Mouse (Mus musculus) heart, adult 2 months (tissue): ENCODE data around the gene Nde1. TPM values are rescaled to one million over a fixed set of nuclear protein-coding genes. Genes with fewer than 3 reads are reported as not detected.

Source experiments
- DNase-seq, 2 experiments: peaks; one replicate each; pipeline ENCODE4 v3.0.0; 2021
- H3K27ac ChIP-seq: fragments of 200-600 bp; 2 replicates; pipeline ENCODE4 v1.8.1; 2022
- H3K27me3 ChIP-seq: fragments of 200-500 bp; 2 replicates; pipeline ENCODE4 v1.6.1; 2012; ENCODE audit warnings: mild to moderate bottlenecking, low read length, inconsistent platforms, mixed read lengths; ENCODE audit not compliant: control insufficient read depth, insufficient read depth
- H3K36me3 ChIP-seq: fragments of 200-500 bp; 2 replicates; pipeline ENCODE4 v1.6.1; 2012; ENCODE audit warnings: low read length, inconsistent platforms; ENCODE audit not compliant: control insufficient read depth, insufficient read depth
- H3K4me1 ChIP-seq: fragments of 200-500 bp; 2 replicates; pipeline ENCODE4 v1.6.1; 2011; ENCODE audit warnings: low read length; ENCODE audit not compliant: control insufficient read depth, insufficient read depth
- H3K4me3 ChIP-seq: fragments of 200-600 bp; 2 replicates; pipeline ENCODE4 v1.8.1; 2022
- H3K79me2 ChIP-seq: fragments of 200-500 bp; replicated peaks from 2 replicates; pipeline ENCODE4 v1.6.1; 2012; ENCODE audit warnings: mild to moderate bottlenecking, inconsistent platforms, low read length, moderate library complexity, mixed read lengths; ENCODE audit not compliant: control insufficient read depth, insufficient read depth
- H3K9ac ChIP-seq: fragments of 200-500 bp; 2 replicates; pipeline ENCODE4 v1.6.1; 2012; ENCODE audit warnings: low read depth, mild to moderate bottlenecking, control low read depth, inconsistent platforms, low read length, mixed read lengths
- CTCF ChIP-seq: fragments of 200-600 bp; IDR thresholded peaks from 2 replicates; pipeline ENCODE4 v1.8.1; 2022; ENCODE audit warnings: antibody characterized with exemption, mild to moderate bottlenecking, moderate library complexity
- EP300 ChIP-seq: fragments of 200-500 bp; IDR thresholded peaks from 2 replicates; pipeline ENCODE4 v1.6.1; 2011; ENCODE audit warnings: low read depth, low read length, control low read depth; ENCODE audit not compliant: insufficient read depth
- POLR2A ChIP-seq: fragments of 200-500 bp; IDR thresholded peaks from 2 replicates; pipeline ENCODE4 v1.6.1; 2011; ENCODE audit warnings: mild to moderate bottlenecking, low read depth, low read length, control low read depth; ENCODE audit not compliant: insufficient read depth
- WGBS: fragments of 180-500 bp; shearing (Covaris S2); methylation state at CpG from one replicate; pipeline ENCODE4 v1.1.7; 2018; 5-methylcytosine and 5-hydroxymethylcytosine counted together
- intact Hi-C: fragments of 180-260 bp; cut with DNase I; formaldehyde crosslinking; loops from one replicate; pipeline ENCODE4 v1.15.1; 2025
- polyA plus RNA-seq: library from polyadenylated mRNA; depleted of rRNA; stranded (reverse); fragments of >200 nt; gene quantifications from 2 replicates; pipeline ENCODE4 v1.2.3, GENCODE M21; 2012
- total RNA-seq, 2 experiments: library from RNA; stranded (reverse); gene quantifications; 2 replicates each; pipeline ENCODE4 v1.2.3; 2021

Gene Nde1
- total and polyA plus RNA-seq, 3 experiments: 28.2 to 31.9 (median 30.0) TPM

DNA sequence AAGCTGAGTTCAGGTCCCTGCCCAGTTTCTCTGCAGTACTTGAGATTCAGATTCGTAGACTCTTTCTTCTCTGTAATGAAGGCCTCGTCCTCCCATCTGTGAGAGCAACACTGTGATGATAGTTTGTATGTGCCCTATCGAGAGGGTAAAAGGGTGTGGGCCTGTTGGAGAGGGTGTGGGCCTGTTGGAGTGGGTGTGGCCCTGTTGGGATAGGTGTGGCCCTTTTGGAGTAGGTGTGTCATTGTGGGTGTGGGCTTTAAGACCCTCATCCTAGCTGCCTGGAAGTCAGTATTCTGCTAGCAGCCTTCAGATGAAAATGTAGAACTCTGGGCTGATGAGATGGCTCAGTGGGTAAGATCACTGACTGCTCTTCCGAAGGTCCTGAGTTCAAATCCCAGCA is 3.4 kb downstream of the Nde1 start:
- H3K4me3 ChIP-seq: no peak overlapping the region
- WGBS: 85% methylated on average over 4 of the region's 4 CpGs

DNA sequence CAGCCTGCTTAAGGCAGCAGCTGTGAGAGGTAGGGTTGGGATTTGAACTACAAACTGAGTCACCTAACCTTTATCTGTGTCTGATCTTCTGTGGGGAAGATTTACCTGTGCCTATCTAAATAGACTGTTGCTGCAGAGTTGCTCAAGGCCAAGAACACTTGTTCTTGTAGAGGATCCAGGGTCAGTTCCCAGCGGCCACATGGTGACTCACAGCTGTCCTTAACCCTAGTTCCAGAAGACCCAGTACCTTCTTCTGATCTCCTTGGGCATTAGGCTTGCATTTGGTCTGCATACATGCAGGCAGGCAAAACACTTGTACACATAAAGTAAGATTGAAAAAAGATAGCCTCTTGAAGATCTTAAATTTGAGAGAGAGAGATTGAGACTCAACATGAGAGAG is 6.6 kb downstream of the Nde1 start:
- H3K4me3 ChIP-seq: no peak overlapping the region
- DNase-seq: no peak
- TF ChIP-seq POLR2A (no peak), CTCF (no peak), EP300 (no peak)
- H3K36me3 ChIP-seq: no peaks in the 10 kb centered on the region; the same call in 1 of the 2 replicates
- WGBS: 89% methylated on average over 1 of the region's 1 CpGs
- intact Hi-C loops: no loop called here
- no peak overlapping the region for H3K27ac ChIP-seq
- H3K9ac ChIP-seq: no peak overlapping the region
- H3K4me1 ChIP-seq: peaks cover 3% of the 10 kb centered on the region
- no peaks in the 10 kb centered on the region for H3K27me3 ChIP-seq
- H3K79me2 ChIP-seq: peaks cover 2% of the 10 kb centered on the region; the same call in 1 of the 2 replicates

More for the DNA sequence above, 3.4 kb downstream of the Nde1 start:
- H3K27me3 ChIP-seq: no peaks in the 10 kb centered on the region
- no peak overlapping the region for H3K9ac ChIP-seq
- peaks cover 2% of the 10 kb centered on the region; the same call in 1 of the 2 replicates for H3K79me2 ChIP-seq
- DNase-seq: no peak
- peaks cover 4% of the 10 kb centered on the region for H3K4me1 ChIP-seq
- H3K27ac ChIP-seq: no peak overlapping the region
- no peaks in the 10 kb centered on the region for H3K36me3 ChIP-seq
- intact Hi-C loops: no loop called here
- TF ChIP-seq CTCF: no peak
- no peak for TF ChIP-seq POLR2A
- no peak for TF ChIP-seq EP300

- Histone ChIP-seq H3K27me3 (no peaks in the 10 kb centered on the region), H3K79me2 (0 out of 2 replicates have a peak, but pooled peaks cover 1% of the 10 kb centered on the region), H3K9ac (no peak overlapping the region), H3K4me1 (peaks cover 9% of the 10 kb centered on the region), H3K27ac (peak overlapping the region; percentile 78), H3K4me3 (no peak overlapping the region), H3K36me3 (peaks cover 30% of the 10 kb centered on the region)
- DNase-seq: no peak
- intact Hi-C loops: loop anchor here (2.0 kb wide), 1 partner anchor 17 kb away; no protein-coding TSS in a partner anchor
- TF ChIP-seq CTCF (no peak), EP300 (no peak), POLR2A (no peak)
- 22% methylated on average over 3 of the region's 3 CpGs for WGBS
Observed at GRCm38 (mm10) chr16:14178041-14178440, 15.0 kb downstream of the Nde1 start.

GRCm38 (mm10) chr16:14180163-14180733 is 17.2 kb downstream of the Nde1 start:
- peaks cover 9% of the 10 kb centered on the region for H3K4me1 ChIP-seq
- WGBS: 25% methylated on average over 6 of the region's 6 CpGs
- H3K27ac ChIP-seq: peak overlapping the region; percentile 34; the same call in 1 of the 2 replicates
- 0 out of 2 replicates have a peak, but pooled peaks cover 1% of the 10 kb centered on the region for H3K79me2 ChIP-seq
- H3K9ac ChIP-seq: no peak overlapping the region
- no peak for DNase-seq
- H3K4me3 ChIP-seq: no peak overlapping the region
- TF ChIP-seq CTCF: no peak
- TF ChIP-seq EP300: no peak
- TF ChIP-seq POLR2A: no peak
- H3K27me3 ChIP-seq: no peaks in the 10 kb centered on the region
- H3K36me3 ChIP-seq: peaks cover 30% of the 10 kb centered on the region
- intact Hi-C loops: no loop called here

- peaks cover 16% of the 10 kb centered on the region for H3K36me3 ChIP-seq
- TF ChIP-seq EP300 (no peak), POLR2A (no peak), CTCF (no peak)
- H3K79me2 ChIP-seq: 0 out of 2 replicates have a peak, but pooled peaks cover 1% of the 10 kb centered on the region
- 94% methylated on average over 5 of the region's 5 CpGs for WGBS
- H3K27me3 ChIP-seq: no peaks in the 10 kb centered on the region
- intact Hi-C loops: no loop called here
- H3K27ac ChIP-seq: no peak overlapping the region
- no peak overlapping the region for H3K9ac ChIP-seq
- no peak for DNase-seq
- H3K4me1 ChIP-seq: peaks cover 9% of the 10 kb centered on the region
- H3K4me3 ChIP-seq: no peak overlapping the region
Observed at GRCm38 (mm10) chr16:14182360-14182759, 19.3 kb downstream of the Nde1 start.

- no peak for TF ChIP-seq CTCF
- TF ChIP-seq POLR2A: no peak
- TF ChIP-seq EP300: no peak
- peaks cover 5% of the 10 kb centered on the region for H3K36me3 ChIP-seq
Observed at GRCm38 (mm10) chr16:14183856-14184255, 20.8 kb downstream of the Nde1 start.

More at GRCm38 (mm10) chr16:14183856-14184255, 20.8 kb downstream of the Nde1 start:
- H3K79me2 ChIP-seq: 0 out of 2 replicates have a peak, but pooled peaks cover 1% of the 10 kb centered on the region
- no peaks in the 10 kb centered on the region for H3K27me3 ChIP-seq
- 79% methylated on average over 1 of the region's 1 CpGs for WGBS
- intact Hi-C loops: no loop called here
- no peak overlapping the region for H3K27ac ChIP-seq
- H3K9ac ChIP-seq: no peak overlapping the region
- H3K4me1 ChIP-seq: peaks cover 2% of the 10 kb centered on the region; the same call in 1 of the 2 replicates
- no peak for DNase-seq
- H3K4me3 ChIP-seq: no peak overlapping the region
